Mouse (Mus musculus) layer of hippocampus, adult 9-11 months (tissue): ENCODE measurements around the gene Med19.

ENCODE experiments used
- DNase-seq: peaks from one replicate; pipeline ENCODE4 v3.0.0; 2022

Med19 gene

DNA sequence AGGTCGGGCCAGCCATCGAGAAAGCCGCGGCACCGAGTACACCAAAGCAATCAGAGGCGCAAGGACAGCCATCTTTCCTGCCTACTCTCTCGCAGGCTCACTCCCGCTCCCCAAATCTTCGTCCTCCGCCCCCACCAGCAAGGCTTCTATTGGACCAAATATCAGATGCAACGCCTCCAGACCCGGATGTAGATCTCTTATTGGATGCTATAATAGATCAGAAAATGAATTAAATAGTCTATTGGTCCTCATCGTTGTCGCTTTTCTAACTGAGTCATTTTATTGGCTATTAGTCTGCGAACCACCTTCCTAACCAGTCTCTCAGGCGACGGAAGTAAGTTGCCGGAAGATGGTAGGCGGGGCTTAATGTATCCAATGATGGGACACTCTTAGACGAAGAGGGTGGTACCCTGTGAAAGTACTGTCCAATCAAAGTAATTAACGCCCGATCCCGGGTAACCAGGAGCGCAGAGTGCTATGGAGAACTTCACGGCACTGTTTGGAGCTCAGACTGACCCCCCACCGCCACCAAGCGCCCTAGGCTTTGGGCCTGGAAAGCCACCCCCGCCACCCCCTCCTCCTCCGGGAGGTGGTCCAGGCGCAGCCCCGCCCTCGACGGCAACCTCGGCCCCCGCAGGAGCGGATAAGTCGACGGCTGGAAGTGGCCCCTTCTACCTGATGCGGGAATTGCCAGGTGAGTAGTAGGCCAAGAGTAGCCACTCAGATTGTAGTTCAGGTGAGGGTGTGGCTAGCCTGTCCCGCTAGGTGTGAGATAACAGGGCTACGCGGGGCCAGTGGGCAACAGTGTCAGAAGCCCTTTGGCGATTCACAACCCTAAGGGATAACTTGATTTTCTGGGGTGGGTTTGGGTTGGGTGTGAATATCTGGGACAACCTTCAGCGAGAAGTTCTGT is at the start of gene Med19, which contains the start of gene Gm28635:
Gene Med19 (plus strand): TSS at position 435 of the 913 bp plus-strand sequence.
Gene Gm28635 (minus strand): TSS at position 74 of the 913 bp plus-strand sequence.
- peak; percentile 99 for DNase-seq

- no peak for DNase-seq
These were observed 46.2 kb upstream of the Med19 start for GRCm38 (mm10) chr2:84632001-84632400.

- no peak for DNase-seq
These were observed 45.2 kb upstream of the Med19 start for GRCm38 (mm10) chr2:84632999-84633398.

DNA sequence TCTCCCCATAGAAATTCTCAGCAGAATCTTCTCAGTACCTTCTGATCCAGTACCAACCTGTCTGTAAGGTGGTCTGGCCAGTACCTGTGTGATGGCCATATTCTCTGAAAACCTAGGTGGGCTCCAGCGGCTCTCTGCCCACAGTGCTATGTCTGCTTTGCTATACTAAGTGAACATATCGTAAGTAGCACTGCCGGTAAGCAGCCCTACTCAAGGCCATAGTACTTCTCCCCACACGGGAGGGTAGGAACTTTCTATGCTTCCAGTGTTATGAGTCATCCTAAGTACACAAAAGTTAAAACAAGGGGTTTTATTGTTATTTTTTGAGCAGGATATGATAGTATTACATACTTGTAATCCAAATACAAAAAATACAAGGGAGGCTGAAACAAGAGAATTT is 44.2 kb upstream of the Med19 start:
- DNase-seq = no peak

- peak; percentile 34 for DNase-seq
These were observed 43.2 kb upstream of the Med19 start for GRCm38 (mm10) chr2:84634934-84635482.

- peak; percentile 89 for DNase-seq
These were observed 42.6 kb upstream of the Med19 start for GRCm38 (mm10) chr2:84635611-84636010.

DNA sequence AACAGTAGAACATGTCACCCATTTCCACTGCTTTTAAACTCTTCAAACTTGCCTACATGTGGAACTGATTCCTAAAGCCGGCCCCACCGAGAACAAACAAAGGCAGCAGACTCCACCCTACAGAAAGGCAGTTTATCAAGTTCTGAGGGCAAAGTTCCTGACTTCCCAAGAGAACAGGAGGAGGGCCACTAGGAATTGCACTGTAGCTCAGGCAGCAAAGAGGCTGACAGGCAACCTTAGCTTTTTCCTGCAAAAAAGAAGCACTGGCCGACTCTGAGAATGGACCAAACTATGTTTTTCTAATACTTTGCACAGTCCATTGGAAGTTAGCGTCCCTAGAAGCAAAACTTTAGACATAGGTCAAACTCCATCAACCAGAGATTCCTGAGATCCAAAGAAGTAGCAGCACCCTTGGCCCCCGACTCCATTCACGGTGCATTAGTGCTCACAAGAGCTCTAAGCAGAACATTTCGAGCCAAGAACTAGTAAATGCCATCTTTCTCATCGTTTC is 41.9 kb upstream of the Med19 start:
- no peak for DNase-seq

GRCm38 (mm10) chr2:84637452-84638165 is 40.6 kb upstream of the Med19 start:
- no peak for DNase-seq

DNA sequence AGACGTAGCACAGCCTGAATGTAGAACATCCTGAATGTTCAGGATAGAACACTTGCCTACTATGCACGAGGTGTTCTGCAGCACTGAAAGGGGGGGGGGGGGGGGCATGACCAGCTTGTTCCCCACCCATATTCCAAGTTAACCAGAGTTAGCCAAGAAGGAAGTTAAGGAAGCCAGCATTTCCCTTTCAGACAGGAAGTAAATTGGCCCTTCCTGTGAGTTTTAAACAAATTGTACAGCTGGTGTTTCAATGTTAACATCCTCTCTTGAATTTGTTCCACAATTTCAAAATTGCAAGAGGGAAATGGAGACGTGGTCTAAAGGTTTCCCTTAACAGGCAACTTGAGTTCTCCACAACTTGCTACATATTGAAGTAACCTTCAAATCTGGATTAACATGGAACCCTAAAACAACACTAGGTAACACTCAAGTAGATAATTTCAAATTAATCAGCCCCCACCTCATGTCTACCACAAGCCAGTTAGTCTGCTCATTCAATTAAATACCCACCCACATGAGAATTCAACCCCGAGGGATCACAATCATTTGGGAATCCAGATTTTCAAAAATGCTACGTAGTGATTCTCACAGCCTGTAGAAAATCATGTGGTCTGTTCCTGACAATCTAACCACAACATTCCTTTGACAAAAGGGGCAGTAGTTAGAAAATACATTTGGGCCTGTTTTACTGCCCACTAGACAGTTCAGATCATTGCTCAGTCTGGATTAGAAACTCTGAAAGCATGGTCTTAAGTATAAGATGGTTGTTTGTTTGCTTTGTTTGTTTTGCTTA is 39.6 kb upstream of the Med19 start:
- no peak for DNase-seq

DNA sequence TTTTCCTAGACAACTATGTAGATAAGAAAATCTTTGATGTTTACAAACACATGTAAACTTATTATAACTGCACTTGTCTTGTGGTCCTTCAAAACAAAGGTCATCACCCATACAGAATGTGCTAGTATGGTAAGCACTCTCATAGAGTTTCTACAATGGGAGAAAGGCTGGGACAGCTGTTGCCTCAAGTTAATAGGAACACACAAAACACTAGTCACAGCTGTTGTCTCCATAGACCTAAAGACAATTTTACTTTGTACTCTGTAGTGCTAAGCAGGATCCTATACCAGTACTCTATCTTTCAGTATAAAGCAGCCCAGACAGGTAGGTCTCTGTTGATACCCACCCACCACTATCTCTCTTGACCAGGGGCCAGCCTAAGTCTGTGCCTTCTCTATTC is 37.4 kb upstream of the Med19 start:
- no peak for DNase-seq

- no peak for DNase-seq
These were observed 32.1 kb upstream of the Med19 start for GRCm38 (mm10) chr2:84646138-84646537.

GRCm38 (mm10) chr2:84647051-84647568 is 31.1 kb upstream of the Med19 start:
- no peak for DNase-seq

DNA sequence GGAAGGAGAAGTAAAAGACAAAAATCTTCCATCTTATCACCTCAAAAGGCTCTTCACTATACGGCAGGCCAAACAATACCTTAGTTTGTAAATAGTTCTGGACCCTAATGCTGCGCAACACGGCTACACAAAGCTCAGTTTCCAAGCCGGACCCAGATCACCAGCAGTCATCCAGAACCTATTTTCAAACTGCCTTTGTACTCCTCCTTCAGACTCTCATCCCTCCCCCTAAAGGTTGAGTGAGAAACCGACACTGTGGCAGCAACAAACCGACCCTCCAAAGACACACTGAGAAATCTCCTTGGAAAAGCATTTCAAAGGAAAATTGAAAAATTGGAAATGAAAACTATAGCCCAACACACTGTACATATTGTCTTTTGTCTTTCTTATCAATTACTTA is 29.8 kb upstream of the Med19 start:
- no peak for DNase-seq

DNA sequence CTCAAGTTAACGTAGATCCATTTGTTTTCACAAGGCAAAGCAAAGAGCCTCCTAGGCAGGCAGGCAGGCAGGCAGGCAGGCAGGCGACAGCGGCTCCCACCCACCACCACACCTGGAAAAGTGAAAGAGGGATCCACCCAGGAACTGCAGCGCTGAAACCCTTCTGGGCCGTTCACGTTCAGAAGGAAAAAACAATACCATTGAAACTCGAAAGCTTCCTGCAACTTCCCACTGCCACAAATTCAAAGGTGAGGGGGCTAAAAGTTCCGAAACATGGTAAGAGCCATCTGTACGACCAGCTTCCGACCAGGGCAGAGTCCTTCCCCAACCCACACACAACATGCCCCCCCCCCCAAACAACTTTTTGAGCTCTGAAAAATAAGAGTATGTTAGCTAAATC is 28.5 kb upstream of the Med19 start:
- no peak for DNase-seq

DNA sequence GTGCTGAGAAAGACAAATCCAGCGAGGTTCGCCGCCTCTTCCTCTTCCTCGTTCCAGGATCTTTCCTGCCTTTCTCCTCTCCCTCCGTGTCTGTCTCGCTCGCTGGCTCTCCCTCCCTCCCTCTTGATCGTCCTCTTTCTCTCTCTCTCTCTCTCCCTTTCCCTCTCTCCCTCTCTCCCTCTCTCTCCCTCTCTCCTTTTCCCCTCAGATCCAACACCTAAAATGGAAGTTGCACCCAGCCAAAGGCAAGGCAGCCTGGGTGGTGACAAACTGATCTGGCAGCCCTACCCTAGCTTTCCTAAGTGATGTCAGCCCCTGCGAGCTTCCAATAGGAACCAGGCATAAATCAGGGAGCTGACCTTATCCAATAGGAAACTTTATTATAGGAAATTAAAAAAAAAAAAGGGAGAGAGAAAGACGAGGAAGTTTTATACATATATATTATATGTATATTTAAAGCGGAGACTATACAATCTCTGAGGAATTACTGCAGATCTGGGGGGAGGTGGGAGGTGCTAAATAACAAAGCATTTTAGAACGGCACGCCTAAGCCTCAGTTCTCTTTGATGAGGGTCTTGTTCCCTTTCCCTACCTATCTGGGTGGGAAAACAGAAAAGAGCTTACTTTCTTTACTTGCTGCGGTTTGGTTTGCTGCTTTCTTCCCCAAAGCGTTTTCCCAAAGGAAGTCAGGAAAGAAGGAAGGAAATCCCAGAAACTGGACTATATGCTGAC is 27.6 kb upstream of the Med19 start, which contains the start of gene Ctnnd1:
Gene Ctnnd1 (minus strand): TSS at position 302 of the 732 bp plus-strand sequence.
- DNase-seq = peak; percentile 93

GRCm38 (mm10) chr2:84653354-84653753 is 24.8 kb upstream of the Med19 start:
- DNase-seq = no peak

DNA sequence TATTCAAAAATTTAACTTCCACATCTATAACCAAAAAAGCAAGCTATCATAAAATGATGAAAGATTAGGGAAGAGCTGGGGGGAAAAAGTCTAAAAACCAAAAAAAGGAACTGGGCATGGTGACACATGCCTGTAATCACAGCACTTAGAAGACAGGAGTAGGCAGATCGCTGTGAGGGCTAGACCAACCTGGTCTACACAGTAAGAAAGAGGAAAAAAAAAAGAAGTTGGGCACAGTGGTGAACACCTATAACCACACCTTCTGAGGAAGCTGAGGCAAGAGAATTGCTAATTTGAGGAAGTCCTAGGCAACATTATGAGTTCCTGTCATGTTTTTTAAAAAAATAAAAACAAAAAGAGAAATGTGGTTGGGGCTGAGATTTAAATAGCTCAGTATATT is 22.3 kb upstream of the Med19 start:
- DNase-seq = no peak

DNA sequence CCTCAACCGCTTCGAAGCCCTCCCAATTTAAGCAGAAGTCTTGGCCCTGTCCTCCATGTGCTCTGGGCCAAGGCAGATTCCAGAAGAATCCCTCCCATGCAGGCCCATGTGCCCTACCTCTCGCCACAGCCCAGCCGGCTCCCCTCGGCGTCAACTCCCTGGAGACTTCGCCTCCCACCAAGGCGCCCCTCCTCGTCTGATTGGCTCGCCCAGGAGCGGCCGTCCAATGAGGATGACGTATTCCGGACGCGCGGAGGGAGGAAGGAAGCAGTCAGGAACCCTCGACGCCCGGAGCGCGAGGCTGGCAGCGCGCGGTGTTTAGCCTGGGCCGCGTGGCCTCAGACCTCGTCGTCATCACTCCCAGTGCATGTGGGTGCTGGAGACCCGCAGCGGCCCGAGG is 19.4 kb upstream of the Med19 start, which contains the start of gene Btbd18:
Gene Btbd18 (plus strand): TSS at position 274 of the 400 bp plus-strand sequence.
- no peak for DNase-seq

- peak; percentile 68 for DNase-seq
These were observed 17.9 kb upstream of the Med19 start for GRCm38 (mm10) chr2:84660253-84660652.

GRCm38 (mm10) chr2:84662866-84663265 is 15.3 kb upstream of the Med19 start:
- no peak for DNase-seq

DNA sequence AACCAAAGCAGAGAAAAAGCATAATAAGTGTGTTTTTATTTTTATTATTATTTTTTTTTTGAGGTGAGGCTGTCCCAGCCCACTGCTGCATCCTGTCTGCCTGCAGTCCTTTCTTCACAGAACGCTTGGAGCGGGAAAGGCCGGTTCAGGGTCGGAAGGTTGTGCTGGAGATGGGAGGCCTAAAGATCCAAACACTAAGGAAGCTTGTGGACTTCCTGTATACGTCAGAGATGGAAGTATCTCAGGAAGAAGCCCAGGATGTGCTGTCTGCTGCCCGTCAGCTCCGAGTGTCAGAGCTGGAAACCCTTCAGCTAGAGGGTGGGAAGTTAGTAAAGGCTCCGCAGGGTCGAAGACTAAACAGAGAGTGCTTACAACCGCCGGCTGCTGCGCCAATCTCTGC is 12.1 kb upstream of the Med19 start:
- DNase-seq = no peak
